Mouse (Mus musculus) cerebellum, adult 9-10 months (tissue): Measurements from ENCODE around the gene Olfml3.

ENCODE experiments used
- DNase-seq: peaks from one replicate; pipeline ENCODE4 v3.0.0; 2022

Gene Olfml3

GRCm38 (mm10) chr3:103737061-103737754, 593 bp downstream of the Olfml3 start:
- peak; percentile 45 for DNase-seq

GRCm38 (mm10) chr3:103735776-103736600, 1.8 kb downstream of the Olfml3 start:
- DNase-seq, result no peak

GRCm38 (mm10) chr3:103734696-103735519, 2.9 kb downstream of the Olfml3 start:
- DNase-seq, result no peak

- DNase-seq, result no peak
These were observed 3.8 kb downstream of the Olfml3 start for GRCm38 (mm10) chr3:103733799-103734695.

GRCm38 (mm10) chr3:103733176-103733575, 4.6 kb downstream of the Olfml3 start:
- no peak for DNase-seq

- DNase-seq, result no peak
These were observed 5.7 kb downstream of the Olfml3 start for GRCm38 (mm10) chr3:103732116-103732515.

GRCm38 (mm10) chr3:103729850-103730249, 8.0 kb downstream of the Olfml3 start:
- DNase-seq, result no peak

- no peak for DNase-seq
These were observed 9.9 kb downstream of the Olfml3 start for GRCm38 (mm10) chr3:103727813-103728326.

GRCm38 (mm10) chr3:103726642-103727041, 11.2 kb downstream of the Olfml3 start:
- DNase-seq, result no peak

- no peak for DNase-seq
These were observed 13.7 kb downstream of the Olfml3 start for GRCm38 (mm10) chr3:103724137-103724536.

GRCm38 (mm10) chr3:103718728-103719127, 19.1 kb downstream of the Olfml3 start:
- no peak for DNase-seq

- no peak for DNase-seq
These were observed 20.7 kb downstream of the Olfml3 start for GRCm38 (mm10) chr3:103716774-103717760.

GRCm38 (mm10) chr3:103715762-103716693, 21.8 kb downstream of the Olfml3 start:
- DNase-seq, result no peak

GRCm38 (mm10) chr3:103714942-103715341, 22.9 kb downstream of the Olfml3 start:
- no peak for DNase-seq

GRCm38 (mm10) chr3:103714236-103714875, 23.4 kb downstream of the Olfml3 start:
- DNase-seq, result no peak

GRCm38 (mm10) chr3:103712196-103712595, 25.6 kb downstream of the Olfml3 start:
- DNase-seq, result no peak

GRCm38 (mm10) chr3:103709470-103710040, 28.2 kb downstream of the Olfml3 start:
- DNase-seq, result no peak

GRCm38 (mm10) chr3:103705426-103705825, 32.4 kb downstream of the Olfml3 start:
- DNase-seq, result no peak

GRCm38 (mm10) chr3:103704661-103705060, 33.1 kb downstream of the Olfml3 start:
- peak; percentile 15 for DNase-seq
